Mouse (Mus musculus): Measurements from ENCODE around the gene Trim47. TPM values are rescaled to one million over a fixed set of nuclear protein-coding genes. Genes with fewer than 3 reads are reported as not detected.

Gene Trim47
- polyA plus RNA-seq, 1 experiment from 2014 or later, result 6.0 TPM

DNA sequence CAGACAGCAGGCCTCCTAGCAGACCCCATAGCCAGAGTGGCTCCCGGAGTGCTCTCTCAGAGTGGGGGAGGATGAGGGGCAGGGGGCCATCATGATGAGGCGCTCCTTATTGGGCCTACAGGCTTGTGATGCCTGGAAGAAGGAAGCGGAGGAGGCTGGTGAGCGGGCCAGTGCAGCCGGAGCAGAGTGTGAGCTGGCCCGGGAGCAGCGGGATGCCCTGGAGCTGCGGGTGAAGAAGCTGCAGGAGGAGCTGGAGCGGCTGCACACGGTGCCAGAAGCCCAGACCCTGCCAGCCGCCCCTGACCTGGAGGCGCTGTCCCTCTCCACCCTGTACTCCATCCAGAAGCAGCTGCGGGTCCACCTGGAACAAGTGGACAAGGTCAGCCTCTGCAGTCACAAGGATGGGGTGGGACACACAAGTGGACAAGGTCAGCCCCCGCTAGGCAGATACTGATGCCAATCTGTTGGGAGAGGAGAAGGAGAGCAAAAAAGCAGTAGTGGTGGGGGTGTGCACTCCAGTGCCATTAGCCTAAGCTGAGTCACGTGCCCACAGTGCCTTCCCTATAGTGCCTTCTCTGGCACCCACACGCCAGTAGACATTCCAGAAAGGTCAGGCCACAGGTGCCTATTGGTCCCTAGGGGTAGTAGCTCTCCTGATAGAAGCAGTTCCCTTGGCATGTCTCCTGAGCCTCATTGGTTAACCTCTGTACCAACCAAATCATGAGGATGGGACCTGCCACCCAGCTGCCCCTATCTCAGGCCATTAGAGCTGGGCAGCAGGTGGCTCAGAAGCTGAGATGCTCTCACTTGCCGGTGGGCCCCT, 67.9 kb downstream of the Trim47 start:
- no peak overlapping the region for H3K9ac ChIP-seq (replicated peaks)
- H3K4me1 ChIP-seq (replicated peaks), result no peaks in the 10 kb centered on the region
- no peak for ATAC-seq (ENCODE audit: insufficient number of reproducible peaks, insufficient read depth, low FRiP score, low TSS enrichment, low read depth)
- 95% methylated on average over 17 of the region's 17 CpGs for WGBS
- no peak overlapping the region for H3K4me3 ChIP-seq (replicated peaks)
- H3K27me3 ChIP-seq, result no peaks in the 10 kb centered on the region
- H3K4me2 ChIP-seq, result no peak overlapping the region
- no peak overlapping the region for H3K27ac ChIP-seq
- H3K36me3 ChIP-seq, result peaks cover 92% of the 10 kb centered on the region
- H3K9me3 ChIP-seq, result no peaks in the 10 kb centered on the region

DNA sequence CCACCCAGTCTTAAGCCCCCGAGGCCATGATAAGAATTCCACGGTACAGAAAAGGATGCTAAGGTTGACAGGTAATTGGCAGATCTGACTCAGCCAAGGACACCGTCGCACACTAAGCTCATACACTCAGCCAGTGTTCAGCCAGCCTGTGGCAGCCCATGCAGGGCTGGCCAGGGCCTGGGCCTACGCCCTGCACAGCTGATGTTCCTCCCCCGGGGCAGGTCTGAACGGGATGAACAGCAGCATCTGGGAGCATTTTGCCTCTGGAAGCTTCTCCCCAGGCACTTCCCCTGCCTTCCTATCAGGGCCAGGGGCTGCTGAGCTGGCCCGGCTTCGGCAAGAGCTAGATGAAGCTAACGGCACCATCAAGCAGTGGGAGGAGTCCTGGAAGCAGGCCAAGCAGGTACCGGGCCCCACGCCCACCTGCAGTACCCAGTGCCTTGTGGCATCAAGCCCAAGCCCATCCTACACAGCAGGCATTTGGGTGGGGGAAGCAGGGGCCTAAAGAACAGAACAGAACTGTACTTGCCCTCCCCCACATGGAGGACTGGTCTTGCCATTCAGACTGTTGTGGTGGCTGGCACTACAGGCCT, 68.9 kb downstream of the Trim47 start:
- no peak for ATAC-seq (ENCODE audit: insufficient number of reproducible peaks, insufficient read depth, low FRiP score, low TSS enrichment, low read depth)
- Histone ChIP-seq H3K9ac (replicated peaks) (no peak overlapping the region; the same call in 1 of the 2 replicates), H3K9me3 (no peaks in the 10 kb centered on the region), H3K36me3 (peaks cover 100% of the 10 kb centered on the region), H3K27ac (no peak overlapping the region), H3K4me1 (replicated peaks) (no peaks in the 10 kb centered on the region), H3K4me3 (replicated peaks) (no peak overlapping the region), H3K27me3 (no peaks in the 10 kb centered on the region), H3K4me2 (no peak overlapping the region)
- 81% methylated on average over 12 of the region's 12 CpGs for WGBS

DNA sequence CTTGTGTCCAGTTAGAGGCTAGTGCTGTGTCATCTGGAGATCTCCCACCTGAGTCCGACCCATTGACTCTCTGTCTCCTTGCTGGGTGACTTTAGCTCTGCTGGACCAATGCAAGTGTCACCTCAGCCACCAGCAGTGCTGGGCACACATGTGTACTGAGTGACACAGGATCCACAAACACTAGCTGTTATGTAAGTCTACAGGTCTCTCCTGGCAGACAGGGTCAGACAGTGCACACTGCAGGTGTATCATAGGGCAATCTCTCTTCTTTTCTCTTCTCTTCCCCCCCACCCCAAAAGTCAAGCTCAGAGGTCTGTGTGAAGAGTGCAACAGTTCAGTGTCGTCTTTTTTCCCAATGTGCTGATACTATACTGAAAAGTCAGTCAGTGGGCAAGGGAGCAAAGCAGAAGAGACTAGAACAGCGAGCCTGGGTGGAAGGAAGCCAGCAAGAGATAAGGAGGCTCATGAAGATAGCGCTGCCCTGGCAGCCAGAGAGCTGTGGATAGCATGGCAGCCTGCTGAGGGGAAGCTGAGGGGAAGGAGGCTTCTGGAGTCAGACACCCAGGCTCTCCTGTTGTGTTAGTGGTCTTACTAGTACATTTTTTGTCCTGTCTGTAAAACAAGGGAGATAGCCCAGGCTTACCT, 69.7 kb downstream of the Trim47 start:
- Histone ChIP-seq H3K9ac (replicated peaks) (no peak overlapping the region), H3K4me3 (replicated peaks) (no peak overlapping the region), H3K9me3 (no peaks in the 10 kb centered on the region), H3K27ac (no peak overlapping the region), H3K36me3 (peaks cover 100% of the 10 kb centered on the region), H3K4me1 (replicated peaks) (no peaks in the 10 kb centered on the region), H3K27me3 (no peaks in the 10 kb centered on the region), H3K4me2 (no peak overlapping the region)
- WGBS, result 90% methylated on average over 4 of the region's 4 CpGs
- no peak for ATAC-seq (ENCODE audit: insufficient number of reproducible peaks, insufficient read depth, low FRiP score, low TSS enrichment, low read depth)

DNA sequence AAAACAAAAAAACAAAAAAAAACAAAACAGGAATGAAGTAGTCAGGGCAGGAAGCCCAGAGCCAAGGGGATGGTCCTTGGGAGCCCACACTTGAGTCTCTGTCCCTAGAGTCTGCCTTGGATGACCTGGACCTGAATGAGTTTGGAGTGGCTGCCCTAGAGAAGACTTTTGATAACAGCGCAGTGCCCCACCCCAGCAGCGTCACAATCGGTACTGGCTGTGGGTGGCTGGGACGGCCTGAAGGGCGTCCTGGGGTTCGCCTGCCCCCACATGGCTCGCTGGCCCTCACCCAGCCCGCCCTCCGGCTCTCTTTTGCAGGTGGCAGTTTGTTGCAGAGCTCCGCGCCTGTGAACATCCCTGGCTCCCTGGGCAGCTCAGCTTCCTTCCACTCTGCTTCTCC, 71.1 kb downstream of the Trim47 start:
- Histone ChIP-seq H3K27ac (no peak overlapping the region), H3K4me1 (replicated peaks) (no peaks in the 10 kb centered on the region), H3K36me3 (peaks cover 100% of the 10 kb centered on the region), H3K27me3 (no peaks in the 10 kb centered on the region), H3K4me2 (no peak overlapping the region), H3K4me3 (replicated peaks) (no peak overlapping the region), H3K9ac (replicated peaks) (no peak overlapping the region), H3K9me3 (no peaks in the 10 kb centered on the region)
- 94% methylated on average over 11 of the region's 11 CpGs for WGBS
- ATAC-seq (ENCODE audit: insufficient number of reproducible peaks, insufficient read depth, low FRiP score, low TSS enrichment, low read depth), result no peak

Other genes with a start within 250 kb of the Trim47 start
- 3.1 and 4.2 TPM in 2 replicates for gene Smim5, start 227.2 kb downstream of the Trim47 start, polyA plus RNA-seq (2016; fragmentation: Nextera tagmentation; extraction: Ambion mirVana)
- gene Smim6, start 215.2 kb downstream of the Trim47 start, polyA plus RNA-seq (2016; fragmentation: Nextera tagmentation; extraction: Ambion mirVana), result 1.4 and 2.1 TPM in 2 replicates
- gene Sap30bp, start 193.9 kb downstream of the Trim47 start, polyA plus RNA-seq (2016; fragmentation: Nextera tagmentation; extraction: Ambion mirVana), result 52.5 and 56.9 TPM in 2 replicates
- 24.7 and 30.6 TPM in 2 replicates for gene Recql5, start 193.7 kb downstream of the Trim47 start, polyA plus RNA-seq (2016; fragmentation: Nextera tagmentation; extraction: Ambion mirVana)
- gene Itgb4, start 152.5 kb downstream of the Trim47 start, polyA plus RNA-seq (2016; fragmentation: Nextera tagmentation; extraction: Ambion mirVana), result 3.1 and 3.9 TPM in 2 replicates
- gene Galk1, start 114.5 kb downstream of the Trim47 start, polyA plus RNA-seq (2016; fragmentation: Nextera tagmentation; extraction: Ambion mirVana), result 181 and 182 TPM in 2 replicates
- 2,405 and 2,474 TPM in 2 replicates for gene H3f3b, start 99.2 kb downstream of the Trim47 start, polyA plus RNA-seq (2016; fragmentation: Nextera tagmentation; extraction: Ambion mirVana)
- gene Unk, start 96.9 kb downstream of the Trim47 start, polyA plus RNA-seq (2016; fragmentation: Nextera tagmentation; extraction: Ambion mirVana), result 50.0 and 51.8 TPM in 2 replicates
- gene Unc13d, start 49.2 kb downstream of the Trim47 start, polyA plus RNA-seq (2016; fragmentation: Nextera tagmentation; extraction: Ambion mirVana), result 1.4 and 1.7 TPM in 2 replicates
- gene Wbp2, start 40.2 kb downstream of the Trim47 start, polyA plus RNA-seq (2016; fragmentation: Nextera tagmentation; extraction: Ambion mirVana), result 33.2 and 36.6 TPM in 2 replicates
- 2.1 and 3.0 TPM in 2 replicates for gene Trim65, start 3.9 kb upstream of the Trim47 start, polyA plus RNA-seq (2016; fragmentation: Nextera tagmentation; extraction: Ambion mirVana)
- 86.9 and 90.8 TPM in 2 replicates for gene Mrpl38, start 11.7 kb upstream of the Trim47 start, polyA plus RNA-seq (2016; fragmentation: Nextera tagmentation; extraction: Ambion mirVana)
- 54.0 and 60.3 TPM in 2 replicates for gene Fbf1, start 41.0 kb upstream of the Trim47 start, polyA plus RNA-seq (2016; fragmentation: Nextera tagmentation; extraction: Ambion mirVana)
- gene Ten1, start 71.6 kb upstream of the Trim47 start, polyA plus RNA-seq (2016; fragmentation: Nextera tagmentation; extraction: Ambion mirVana), result 64.7 and 71.3 TPM in 2 replicates
- 18.1 and 21.2 TPM in 2 replicates for gene Acox1, start 71.8 kb upstream of the Trim47 start, polyA plus RNA-seq (2016; fragmentation: Nextera tagmentation; extraction: Ambion mirVana)
- 2.4 and 3.3 TPM in 2 replicates for gene Evpl, start 110.9 kb upstream of the Trim47 start, polyA plus RNA-seq (2016; fragmentation: Nextera tagmentation; extraction: Ambion mirVana)
- 110 and 112 TPM in 2 replicates for gene Srp68, start 147.0 kb upstream of the Trim47 start, polyA plus RNA-seq (2016; fragmentation: Nextera tagmentation; extraction: Ambion mirVana)
- gene Galr2, start 153.7 kb upstream of the Trim47 start, polyA plus RNA-seq (2016; fragmentation: Nextera tagmentation; extraction: Ambion mirVana), result 0.20 TPM in 1 of 2 replicates, not detected in the other
- 77.6 and 82.8 TPM in 2 replicates for gene Exoc7, start 180.0 kb upstream of the Trim47 start, polyA plus RNA-seq (2016; fragmentation: Nextera tagmentation; extraction: Ambion mirVana)
- gene Foxj1, start 208.2 kb upstream of the Trim47 start, polyA plus RNA-seq (2016; fragmentation: Nextera tagmentation; extraction: Ambion mirVana), result 0.18 TPM in 2 replicates